Mouse (Mus musculus) erythroblast, embryonic 14.5 days (primary cell): ENCODE results near the gene Gpr180. TPM values are rescaled to one million over a fixed set of nuclear protein-coding genes. Genes with fewer than 3 reads are reported as not detected.
A peak's percentile ranks its signal among the peaks of the same experiment; 100 is the strongest.

Experiments used
- H3K27me3 ChIP-seq: 2 replicates; pipeline ENCODE4 v1.6.1; 2012; ENCODE audit warnings: inconsistent platforms; ENCODE audit not compliant: control insufficient read depth
- H3K36me3 ChIP-seq: 2 replicates; pipeline ENCODE4 v1.6.1; 2012; ENCODE audit warnings: mild to moderate bottlenecking, inconsistent platforms; ENCODE audit not compliant: control insufficient read depth
- H3K4me1 ChIP-seq: 2 replicates; pipeline ENCODE4 v1.6.1; 2012; ENCODE audit warnings: inconsistent platforms; ENCODE audit not compliant: control insufficient read depth
- H3K4me3 ChIP-seq: replicated peaks from 2 replicates; pipeline ENCODE3; 2012; ENCODE audit warnings: moderate library complexity, mild to moderate bottlenecking, inconsistent platforms
- H3K9me3 ChIP-seq: 2 replicates; pipeline ENCODE4 v1.6.1; 2012; ENCODE audit warnings: low read length, inconsistent platforms, mixed read lengths; ENCODE audit not compliant: control insufficient read depth
- GATA1 ChIP-seq: IDR thresholded peaks from 2 replicates; pipeline ENCODE4 v1.6.1; 2012; ENCODE audit warnings: low read length, inconsistent platforms, mixed read lengths
- TAL1 ChIP-seq: IDR thresholded peaks from 3 replicates; pipeline ENCODE4 v1.6.1; 2012; ENCODE audit warnings: low read length, inconsistent platforms, mixed read lengths
- polyA plus RNA-seq: library from polyadenylated mRNA; stranded (reverse); fragments of >175 nt; gene quantifications from 2 replicates; pipeline ENCODE4 v1.2.3, GENCODE M21; 2012

Gene Gpr180
- polyA plus RNA-seq, 1 experiment, result 0.04 TPM

- no peaks in the 10 kb centered on the region for H3K27me3 ChIP-seq
- TF ChIP-seq GATA1 (no peak), TAL1 (no peak)
- peaks cover 3% of the 10 kb centered on the region for H3K4me1 ChIP-seq
- no peaks in the 10 kb centered on the region for H3K9me3 ChIP-seq
- H3K36me3 ChIP-seq, result peaks cover 84% of the 10 kb centered on the region
- no peak overlapping the region for H3K4me3 ChIP-seq
Observed at GRCm38 (mm10) chr14:118124129-118124528, 12.8 kb upstream of the Gpr180 start.

GRCm38 (mm10) chr14:118124771-118125170 lies 12.2 kb upstream of the Gpr180 start:
- Histone ChIP-seq H3K36me3 (peaks cover 82% of the 10 kb centered on the region), H3K9me3 (no peaks in the 10 kb centered on the region), H3K4me3 (no peak overlapping the region), H3K4me1 (peaks cover 3% of the 10 kb centered on the region), H3K27me3 (no peaks in the 10 kb centered on the region)
- TF ChIP-seq TAL1, result no peak
- TF ChIP-seq GATA1, result no peak

GRCm38 (mm10) chr14:118126301-118126700 lies 10.7 kb upstream of the Gpr180 start:
- Histone ChIP-seq H3K4me3 (no peak overlapping the region), H3K27me3 (no peaks in the 10 kb centered on the region), H3K36me3 (peaks cover 76% of the 10 kb centered on the region), H3K4me1 (peaks cover 7% of the 10 kb centered on the region), H3K9me3 (no peaks in the 10 kb centered on the region)
- no peak for TF ChIP-seq TAL1
- no peak for TF ChIP-seq GATA1

- peaks cover 34% of the 10 kb centered on the region for H3K36me3 ChIP-seq
- H3K9me3 ChIP-seq, result no peaks in the 10 kb centered on the region; the same call in 1 of the 2 replicates
- TF ChIP-seq GATA1, result no peak
- no peak for TF ChIP-seq TAL1
- H3K4me1 ChIP-seq, result peaks cover 35% of the 10 kb centered on the region
- peaks cover 3% of the 10 kb centered on the region; the same call in 1 of the 2 replicates for H3K27me3 ChIP-seq
- peak overlapping the region; percentile 88 for H3K4me3 ChIP-seq
Observed at GRCm38 (mm10) chr14:118131472-118131871, 5.5 kb upstream of the Gpr180 start.

- Histone ChIP-seq H3K4me3 (peak overlapping the region; percentile 88), H3K36me3 (peaks cover 28% of the 10 kb centered on the region), H3K4me1 (peaks cover 37% of the 10 kb centered on the region), H3K27me3 (peaks cover 3% of the 10 kb centered on the region; the same call in 1 of the 2 replicates), H3K9me3 (no peaks in the 10 kb centered on the region; the same call in 1 of the 2 replicates)
- TF ChIP-seq GATA1, result no peak
- no peak for TF ChIP-seq TAL1
Observed at GRCm38 (mm10) chr14:118131931-118132641, 4.9 kb upstream of the Gpr180 start.

GRCm38 (mm10) chr14:118132642-118132977 lies 4.3 kb upstream of the Gpr180 start, which contains the start of gene Tgds:
Gene Tgds, minus strand, starts transcription at chr14:118132755.
- Histone ChIP-seq H3K36me3 (peaks cover 23% of the 10 kb centered on the region), H3K4me1 (peaks cover 43% of the 10 kb centered on the region), H3K4me3 (peak within 1 kb of the TSS; percentile 88), H3K27me3 (peaks cover 7% of the 10 kb centered on the region), H3K9me3 (no peaks in the 10 kb centered on the region; the same call in 1 of the 2 replicates)
- TF ChIP-seq TAL1, result no peak
- TF ChIP-seq GATA1, result no peak

- peaks cover 7% of the 10 kb centered on the region for H3K27me3 ChIP-seq
- TF ChIP-seq TAL1, result no peak
- no peak for TF ChIP-seq GATA1
- peak overlapping the region; percentile 76 for H3K4me3 ChIP-seq
- H3K9me3 ChIP-seq, result no peaks in the 10 kb centered on the region; the same call in 1 of the 2 replicates
- H3K4me1 ChIP-seq, result peaks cover 30% of the 10 kb centered on the region
- H3K36me3 ChIP-seq, result peaks cover 22% of the 10 kb centered on the region
Observed at GRCm38 (mm10) chr14:118137487-118137886, 529 bp downstream of the Gpr180 start.

- Histone ChIP-seq H3K4me1 (peaks cover 7% of the 10 kb centered on the region), H3K9me3 (no peaks in the 10 kb centered on the region), H3K27me3 (peaks cover 2% of the 10 kb centered on the region), H3K4me3 (no peak overlapping the region), H3K36me3 (peaks cover 22% of the 10 kb centered on the region)
- TF ChIP-seq TAL1 (no peak), GATA1 (no peak)
Observed at GRCm38 (mm10) chr14:118142283-118142682, 5.3 kb downstream of the Gpr180 start.

GRCm38 (mm10) chr14:118148046-118148445 lies 11.1 kb downstream of the Gpr180 start:
- Histone ChIP-seq H3K36me3 (peaks cover 12% of the 10 kb centered on the region), H3K4me3 (no peak overlapping the region), H3K4me1 (no peaks in the 10 kb centered on the region), H3K27me3 (no peaks in the 10 kb centered on the region), H3K9me3 (no peaks in the 10 kb centered on the region)
- TF ChIP-seq GATA1 (no peak), TAL1 (no peak)

- TF ChIP-seq GATA1 (no peak), TAL1 (no peak)
- Histone ChIP-seq H3K4me3 (no peak overlapping the region), H3K27me3 (no peaks in the 10 kb centered on the region), H3K4me1 (no peaks in the 10 kb centered on the region), H3K9me3 (no peaks in the 10 kb centered on the region), H3K36me3 (peaks cover 17% of the 10 kb centered on the region)
Observed at GRCm38 (mm10) chr14:118148554-118148953, 11.6 kb downstream of the Gpr180 start.
